ENCODE assay signal across 21 mouse cellular contexts in genomic region chr17:47254026-47254425, GRCm38 (mm10).
DNase-seq lines count a peak whose midpoint lies in the region; ATAC-seq and TF ChIP-seq lines count a peak whose summit lies in the region.
"Had no signal": no experiment of that assay in that cellular context is flagged by ENCODE, and none has a peak within 500 bp of the region (broad histone marks: within the 10 kb centered on the region; RNA-seq: fewer than 3 reads in every experiment).

No protein-coding gene starts in this region.

- intact Hi-C loops in gastrocnemius, adult 2 months (cut with DNase I), result no loop called here

- no peak for TF ChIP-seq CTCF in gastrocnemius, adult 2 months (IDR thresholded peaks at IDR 0.05)

- H3K27me3 ChIP-seq in forebrain, embryonic 16.5 days (replicated peaks; ENCODE audit: control insufficient read depth, insufficient read depth, low read length), result no peaks in the 10 kb centered on the region
- no peaks in the 10 kb centered on the region for H3K27me3 ChIP-seq in forebrain, embryonic 12.5 days
- no peaks in the 10 kb centered on the region for H3K27me3 ChIP-seq in midbrain, embryonic 14.5 days (ENCODE audit: control insufficient read depth, insufficient read depth, low read length)
- H3K27me3 ChIP-seq in midbrain, embryonic 15.5 days (replicated peaks), result no peaks in the 10 kb centered on the region
- no peaks in the 10 kb centered on the region for H3K27me3 ChIP-seq in hindbrain, embryonic 14.5 days (ENCODE audit: control insufficient read depth, insufficient read depth, low read length)
- H3K27me3 ChIP-seq in neural tube, embryonic 15.5 days (replicated peaks), result no peaks in the 10 kb centered on the region
- H3K27me3 ChIP-seq: embryonic facial prominence, embryonic 13.5 days; heart, embryonic 13.5 days had no signal

- H3K4me1 ChIP-seq in forebrain, embryonic 16.5 days (replicated peaks; ENCODE audit: control insufficient read depth, insufficient read depth, low read length), result no peaks in the 10 kb centered on the region
- H3K4me1 ChIP-seq in forebrain, embryonic 12.5 days, result peaks cover 7% of the 10 kb centered on the region; the same call in 1 of the 2 replicates
- H3K4me1 ChIP-seq in midbrain, embryonic 14.5 days (ENCODE audit: control insufficient read depth, insufficient read depth, low read length), result 0 out of 2 replicates have a peak, but pooled peaks cover 8% of the 10 kb centered on the region
- peaks cover 6% of the 10 kb centered on the region for H3K4me1 ChIP-seq in midbrain, embryonic 15.5 days
- H3K4me1 ChIP-seq in hindbrain, embryonic 14.5 days (replicated peaks; ENCODE audit: control insufficient read depth, insufficient read depth, low read length), result peaks cover 6% of the 10 kb centered on the region
- H3K4me1 ChIP-seq in neural tube, embryonic 15.5 days, result peaks cover 15% of the 10 kb centered on the region
- H3K4me1 ChIP-seq: heart, embryonic 13.5 days had no signal

- H3K9ac ChIP-seq in forebrain, embryonic 16.5 days (replicated peaks; ENCODE audit: low read depth, low read length), result no peak overlapping the region
- H3K9ac ChIP-seq in forebrain, embryonic 12.5 days, result no peak overlapping the region
- no peak overlapping the region for H3K9ac ChIP-seq in midbrain, embryonic 14.5 days (replicated peaks; ENCODE audit: low read length)
- H3K9ac ChIP-seq in midbrain, embryonic 15.5 days, result no peak overlapping the region
- H3K9ac ChIP-seq in hindbrain, embryonic 14.5 days, result no peak overlapping the region
- no peak overlapping the region for H3K9ac ChIP-seq in neural tube, embryonic 15.5 days (replicated peaks)
- H3K9ac ChIP-seq: embryonic facial prominence, embryonic 13.5 days; heart, embryonic 13.5 days; liver, embryonic 14.5 days had no signal

- H3K36me3 ChIP-seq in forebrain, embryonic 16.5 days (ENCODE audit: control insufficient read depth, insufficient read depth), result no peaks in the 10 kb centered on the region
- peaks cover 5% of the 10 kb centered on the region for H3K36me3 ChIP-seq in forebrain, embryonic 12.5 days (replicated peaks)
- H3K36me3 ChIP-seq in midbrain, embryonic 14.5 days (ENCODE audit: control insufficient read depth, insufficient read depth, low read length), result peaks cover 12% of the 10 kb centered on the region; the same call in 1 of the 2 replicates
- H3K36me3 ChIP-seq in midbrain, embryonic 15.5 days (replicated peaks), result no peaks in the 10 kb centered on the region
- no peaks in the 10 kb centered on the region for H3K36me3 ChIP-seq in hindbrain, embryonic 14.5 days (replicated peaks; ENCODE audit: control insufficient read depth, insufficient read depth)
- H3K36me3 ChIP-seq in neural tube, embryonic 15.5 days, result no peaks in the 10 kb centered on the region

- WGBS in forebrain, embryonic 16.5 days, result 51% methylated on average over 11 of the region's 11 CpGs
- 80% methylated on average over 11 of the region's 11 CpGs for WGBS in forebrain, embryonic 12.5 days
- WGBS in midbrain, embryonic 14.5 days, result 85% methylated on average over 11 of the region's 11 CpGs
- WGBS in midbrain, embryonic 15.5 days, result 82% methylated on average over 11 of the region's 11 CpGs
- 56% methylated on average over 11 of the region's 11 CpGs for WGBS in hindbrain, embryonic 14.5 days
- 57% methylated on average over 11 of the region's 11 CpGs for WGBS in neural tube, embryonic 15.5 days

- DNase-seq in midbrain, embryonic 14.5 days, result peak; percentile 29
- no peak for DNase-seq in hindbrain, embryonic 14.5 days (ENCODE audit: low spot score)
- no peak for DNase-seq in gastrocnemius, adult 2 months
- DNase-seq: adrenal gland, postnatal 25 days; cerebellum, adult 18-20 months; heart, postnatal 10 days; kidney, adult 8-10 months; layer of hippocampus, adult 9-11 months; liver; lung, adult 2 months; lung, postnatal 10 days had no signal

- no peak overlapping the region for H3K4me3 ChIP-seq in forebrain, embryonic 16.5 days (replicated peaks; ENCODE audit: low read length)
- H3K4me3 ChIP-seq in forebrain, embryonic 12.5 days (replicated peaks), result no peak overlapping the region
- no peak overlapping the region for H3K4me3 ChIP-seq in midbrain, embryonic 14.5 days (replicated peaks; ENCODE audit: low read depth, low read length)
- H3K4me3 ChIP-seq in midbrain, embryonic 15.5 days, result no peak overlapping the region
- no peak overlapping the region for H3K4me3 ChIP-seq in hindbrain, embryonic 14.5 days (replicated peaks; ENCODE audit: low read length)
- H3K4me3 ChIP-seq in neural tube, embryonic 15.5 days (replicated peaks), result no peak overlapping the region
- H3K4me3 ChIP-seq in gastrocnemius, adult 2 months, result no peak overlapping the region
- H3K4me3 ChIP-seq: embryonic facial prominence, embryonic 13.5 days; heart, embryonic 13.5 days had no signal

- H3K9me3 ChIP-seq in forebrain, embryonic 16.5 days (ENCODE audit: control insufficient read depth, low read length), result no peaks in the 10 kb centered on the region
- no peaks in the 10 kb centered on the region for H3K9me3 ChIP-seq in forebrain, embryonic 12.5 days
- no peaks in the 10 kb centered on the region for H3K9me3 ChIP-seq in midbrain, embryonic 14.5 days (ENCODE audit: control insufficient read depth, low read length)
- H3K9me3 ChIP-seq in midbrain, embryonic 15.5 days, result no peaks in the 10 kb centered on the region
- no peaks in the 10 kb centered on the region for H3K9me3 ChIP-seq in hindbrain, embryonic 14.5 days (ENCODE audit: control insufficient read depth, low read length)
- no peaks in the 10 kb centered on the region for H3K9me3 ChIP-seq in neural tube, embryonic 15.5 days (replicated peaks)
- H3K9me3 ChIP-seq: embryonic facial prominence, embryonic 13.5 days; heart, embryonic 13.5 days had no signal

- no peak overlapping the region for H3K27ac ChIP-seq in forebrain, embryonic 16.5 days (ENCODE audit: low read length)
- H3K27ac ChIP-seq in forebrain, embryonic 12.5 days, result no peak overlapping the region
- H3K27ac ChIP-seq in midbrain, embryonic 14.5 days (replicated peaks; ENCODE audit: low read depth, low read length), result no peak overlapping the region; the same call in 1 of the 2 replicates
- H3K27ac ChIP-seq in midbrain, embryonic 15.5 days, result no peak overlapping the region
- no peak overlapping the region for H3K27ac ChIP-seq in hindbrain, embryonic 14.5 days
- no peak overlapping the region for H3K27ac ChIP-seq in neural tube, embryonic 15.5 days (replicated peaks)
- H3K27ac ChIP-seq in gastrocnemius, adult 2 months, result no peak overlapping the region
- H3K27ac ChIP-seq: embryonic facial prominence, embryonic 13.5 days; heart, embryonic 13.5 days; kidney, postnatal 0 days; liver, embryonic 14.5 days; macrophage had no signal

- H3K4me2 ChIP-seq in forebrain, embryonic 16.5 days (ENCODE audit: low read length), result no peak overlapping the region
- H3K4me2 ChIP-seq in forebrain, embryonic 12.5 days, result no peak overlapping the region
- H3K4me2 ChIP-seq in midbrain, embryonic 14.5 days (ENCODE audit: low read length), result no peak overlapping the region
- no peak overlapping the region for H3K4me2 ChIP-seq in midbrain, embryonic 15.5 days
- no peak overlapping the region for H3K4me2 ChIP-seq in hindbrain, embryonic 14.5 days (replicated peaks)
- H3K4me2 ChIP-seq in neural tube, embryonic 15.5 days, result no peak overlapping the region
- H3K4me2 ChIP-seq: embryonic facial prominence, embryonic 13.5 days; heart, embryonic 13.5 days had no signal

- ATAC-seq in forebrain, embryonic 16.5 days, result peak; percentile 65
- no peak for ATAC-seq in forebrain, embryonic 12.5 days (ENCODE audit: low FRiP score)
- no peak for ATAC-seq in midbrain, embryonic 14.5 days (ENCODE audit: low FRiP score, low TSS enrichment)
- no peak for ATAC-seq in midbrain, embryonic 15.5 days (replicated peaks)
- peak; percentile 82 for ATAC-seq in hindbrain, embryonic 14.5 days (ENCODE audit: low FRiP score)
- 0 out of 2 replicates have a peak, but pooled peaks have one; percentile 51 for ATAC-seq in neural tube, embryonic 15.5 days (ENCODE audit: low FRiP score)
- ATAC-seq: intestine, embryonic 16.5 days had no signal

Comparison
In these comparisons a context has a peak if more than half of its experiments do, and no peak if none do; other contexts are left out.
1. ATAC-seq: peak in forebrain, embryonic 16.5 days (single experiment), hindbrain, embryonic 14.5 days (single experiment) and neural tube, embryonic 15.5 days (single experiment); none in forebrain, embryonic 12.5 days (single experiment), midbrain, embryonic 14.5 days (single experiment) and midbrain, embryonic 15.5 days (single experiment).